Mouse (Mus musculus): ENCODE measurements around the gene Slc16a13. TPM values are rescaled to one million over a fixed set of nuclear protein-coding genes. Genes with fewer than 3 reads are reported as not detected.

The Slc16a13 gene
- total RNA-seq, 2 experiments from 2014 or later: 5.2 to 6.8 TPM

DNA sequence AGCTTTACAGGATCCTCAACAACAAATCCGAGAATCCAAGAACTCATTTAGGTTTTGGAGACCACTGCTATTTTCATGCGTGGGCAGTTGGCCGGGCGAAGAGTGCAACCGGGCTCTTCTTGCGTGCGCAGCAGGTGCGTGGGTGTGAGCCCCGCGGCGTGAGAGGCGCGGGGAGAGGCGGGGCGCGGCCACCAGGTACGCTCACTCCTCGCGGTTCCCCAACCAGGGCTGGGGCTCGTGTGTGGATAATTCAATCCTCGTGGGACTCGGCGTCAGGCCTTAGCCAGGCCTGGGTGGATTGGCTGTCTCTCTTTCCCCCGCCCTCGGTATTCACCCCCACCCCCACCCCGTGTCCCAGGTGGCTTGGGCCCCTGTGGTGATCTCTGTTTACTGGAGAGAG lies 7.1 kb downstream of the Slc16a13 start:
- no peak for DNase-seq
- intact Hi-C loops (cut with DNase I): loop anchor here (1.0 to 5.0 kb wide), 4 partner anchors 41 to 281 kb away; no protein-coding TSS in a partner anchor

DNA sequence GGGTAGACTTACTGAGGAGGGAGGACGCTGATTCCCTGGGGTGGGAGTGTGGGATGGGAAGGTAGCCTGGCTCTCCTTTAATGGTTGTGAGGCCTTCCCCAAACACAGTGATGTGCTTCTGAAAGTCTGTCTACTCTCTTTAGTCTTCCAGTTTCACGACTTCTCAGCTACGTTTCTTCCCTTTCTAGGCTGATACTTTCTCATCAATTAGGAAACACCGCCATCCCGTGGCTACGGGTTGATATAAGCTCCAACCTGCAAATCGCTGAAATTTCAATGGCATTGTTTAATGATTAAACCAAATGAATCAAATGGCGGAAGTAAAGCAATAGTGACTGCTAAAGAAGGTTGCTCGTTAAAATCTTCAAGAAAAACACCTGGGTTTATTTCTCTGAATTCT lies 8.0 kb downstream of the Slc16a13 start:
- DNase-seq: peak; percentile 79 to 85
- intact Hi-C loops (cut with DNase I): loop anchor here (1.0 to 5.0 kb wide), 4 partner anchors 41 to 281 kb away; no protein-coding TSS in a partner anchor

DNA sequence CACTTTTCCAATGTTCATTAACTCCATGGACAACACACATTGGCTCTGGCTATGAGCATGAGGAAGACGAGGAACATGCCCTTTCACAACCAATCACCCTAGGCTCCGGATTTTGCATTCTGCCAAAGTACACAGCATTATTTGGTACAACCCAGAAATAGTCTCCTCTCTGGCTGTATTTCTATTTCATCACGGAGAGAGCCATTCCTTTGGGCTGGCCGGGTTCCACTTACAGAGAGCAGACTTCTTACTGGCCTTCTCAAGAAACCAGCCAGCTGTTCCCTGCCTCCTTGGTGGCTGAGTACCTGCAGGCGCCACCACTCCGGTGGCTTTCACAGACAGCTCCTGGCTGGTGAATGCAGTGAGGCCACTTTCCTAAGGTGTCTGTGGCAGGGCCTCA lies 8.4 kb downstream of the Slc16a13 start, which contains the start of gene Slc16a11:
Gene Slc16a11 (plus strand): TSS at position 330 of the 400 bp plus-strand sequence.
- intact Hi-C loops (cut with DNase I): loop anchor here (5.0 kb wide), 2 partner anchors 40 to 280 kb away; no protein-coding TSS in a partner anchor
- DNase-seq: no peak

DNA sequence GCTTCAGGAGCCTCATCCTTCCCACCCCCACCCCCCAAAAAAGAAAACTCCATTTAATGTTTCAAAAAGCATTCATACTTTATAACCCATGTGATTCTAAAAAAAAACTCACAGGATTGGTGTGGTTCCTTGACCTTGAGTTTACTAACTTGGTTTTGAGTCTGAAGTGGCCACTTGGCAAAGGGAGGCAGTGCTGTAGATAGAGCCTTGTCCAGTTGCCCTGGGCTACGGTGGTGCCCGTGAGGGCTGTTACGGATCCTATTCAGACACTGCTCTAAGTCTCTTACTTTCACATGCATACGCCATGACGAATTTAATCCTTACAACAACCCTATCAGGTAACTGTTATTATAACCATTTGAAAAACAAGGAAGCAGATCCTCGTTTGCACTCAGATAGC lies 8.9 kb downstream of the Slc16a13 start:
- DNase-seq: no peak
- intact Hi-C loops (cut with DNase I): loop anchor here (5.0 kb wide), 2 partner anchors 40 to 280 kb away; no protein-coding TSS in a partner anchor

DNA sequence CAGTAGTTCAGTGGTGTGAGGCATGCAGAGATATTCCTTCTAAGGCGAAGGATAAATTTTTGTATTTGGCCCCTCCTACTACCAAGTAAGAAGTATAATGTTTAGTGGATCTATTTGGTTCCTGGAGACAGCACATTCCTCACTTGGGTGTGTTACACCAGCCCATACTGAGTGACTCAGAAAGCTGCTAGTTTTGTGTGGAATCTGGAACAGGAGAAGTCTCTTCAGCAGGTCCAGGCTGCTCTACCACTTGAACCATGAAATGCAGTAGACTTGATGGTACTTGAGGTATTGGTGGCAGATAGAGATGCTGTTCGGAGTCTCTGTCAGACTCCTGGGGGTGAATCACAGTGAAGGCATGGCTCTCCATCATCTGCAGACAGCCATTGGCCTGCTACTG lies 10.2 kb downstream of the Slc16a13 start:
- no peak for DNase-seq
- intact Hi-C loops (cut with DNase I): loop anchor here (5.0 kb wide), 2 partner anchors 38 to 278 kb away; no protein-coding TSS in a partner anchor

DNA sequence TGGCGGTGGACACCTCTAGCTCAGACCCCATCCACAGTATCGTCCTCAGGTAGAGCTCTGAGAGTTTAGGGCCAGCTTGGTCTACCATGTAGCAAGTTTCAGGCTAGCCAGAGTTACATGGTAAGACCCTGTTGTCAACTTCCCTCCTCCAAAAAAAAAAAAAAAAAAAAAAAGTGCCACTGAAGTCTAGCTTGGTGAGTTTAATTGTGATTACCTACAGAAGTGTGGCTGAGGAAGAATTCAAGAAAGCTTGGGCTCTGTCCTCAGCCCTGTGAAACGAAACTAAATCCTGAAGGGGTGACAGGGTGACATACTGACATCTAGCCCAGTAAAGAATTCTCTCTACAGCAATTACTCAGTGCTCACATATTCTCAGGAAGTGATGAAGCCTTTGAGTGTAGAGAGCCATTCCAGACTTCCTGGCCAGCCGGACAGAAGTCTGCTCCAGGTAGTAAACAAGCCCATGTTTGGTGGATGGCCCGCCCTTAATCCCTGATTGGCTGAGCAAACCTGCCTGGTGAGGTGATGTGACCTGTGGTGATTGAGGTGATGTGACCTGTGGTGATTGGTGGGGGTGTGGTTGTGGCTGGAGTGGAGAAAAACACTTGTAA lies 12.0 kb downstream of the Slc16a13 start:
- intact Hi-C loops (cut with DNase I): no loop called here
- DNase-seq: no peak

DNA sequence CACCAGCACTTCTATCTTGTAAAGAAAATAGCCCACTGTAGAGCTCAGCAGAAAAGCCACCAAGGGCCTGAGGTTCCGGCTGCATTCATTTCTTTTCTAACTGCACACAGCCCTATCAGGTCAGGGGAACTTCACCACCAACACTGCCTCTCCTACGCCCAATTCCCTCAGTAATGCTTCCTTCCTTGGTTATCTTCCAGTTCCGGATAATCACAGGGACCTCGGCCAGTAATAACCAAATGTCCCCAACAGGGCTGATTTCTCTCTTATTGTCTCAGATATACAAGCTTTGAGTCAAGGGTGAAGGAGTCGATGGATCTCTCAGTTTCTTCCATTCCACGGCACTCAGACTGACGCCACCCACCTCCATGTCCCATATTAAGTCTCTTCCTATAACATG lies 13.6 kb downstream of the Slc16a13 start:
- no peak for DNase-seq
- intact Hi-C loops (cut with DNase I): no loop called here

DNA sequence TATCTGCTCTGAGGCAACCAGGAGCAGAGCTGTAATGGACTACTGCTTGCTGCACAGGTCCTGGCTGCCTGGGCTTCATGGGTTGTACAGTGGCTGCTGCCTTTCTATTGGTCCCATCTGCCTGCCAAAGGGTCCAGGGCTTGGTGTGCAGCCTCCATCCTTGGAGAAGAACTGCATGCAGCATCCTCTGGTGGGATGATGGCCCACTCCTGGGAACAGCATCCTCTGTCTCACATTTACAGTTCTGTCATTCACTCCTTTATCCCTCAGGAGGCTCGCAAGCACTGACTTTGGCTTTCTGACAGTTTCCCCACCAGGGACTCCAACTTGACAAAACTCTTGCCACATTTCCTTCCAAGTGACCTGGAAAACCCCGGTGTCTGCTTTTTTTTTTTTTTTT lies 14.1 kb downstream of the Slc16a13 start:
- intact Hi-C loops (cut with DNase I): no loop called here
- no peak for DNase-seq

DNA sequence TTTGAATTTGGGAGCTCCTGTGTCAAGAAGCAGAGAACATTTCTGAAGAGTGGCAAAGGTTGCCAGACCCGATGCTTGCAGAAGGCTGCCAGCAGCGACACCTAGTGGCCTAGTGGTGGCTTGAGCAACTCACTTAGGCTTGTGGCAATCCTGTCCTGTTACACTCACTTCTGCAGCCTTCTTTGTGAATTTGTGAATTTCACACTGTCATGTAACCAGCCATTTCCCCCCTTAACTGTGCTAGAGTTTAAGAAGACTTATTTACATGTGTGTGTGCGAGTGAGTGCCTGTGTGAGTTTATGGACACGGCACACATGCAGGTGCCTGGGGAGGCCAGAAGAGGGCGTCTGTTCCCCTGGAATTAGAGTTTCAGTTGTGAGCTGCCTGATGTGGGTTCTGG lies 19.2 kb downstream of the Slc16a13 start:
- intact Hi-C loops (cut with DNase I): loop anchor here (1.0 to 2.0 kb wide), 2 partner anchors 127 to 146 kb away; no protein-coding TSS in a partner anchor
- DNase-seq: peak; percentile 85 to 91

DNA sequence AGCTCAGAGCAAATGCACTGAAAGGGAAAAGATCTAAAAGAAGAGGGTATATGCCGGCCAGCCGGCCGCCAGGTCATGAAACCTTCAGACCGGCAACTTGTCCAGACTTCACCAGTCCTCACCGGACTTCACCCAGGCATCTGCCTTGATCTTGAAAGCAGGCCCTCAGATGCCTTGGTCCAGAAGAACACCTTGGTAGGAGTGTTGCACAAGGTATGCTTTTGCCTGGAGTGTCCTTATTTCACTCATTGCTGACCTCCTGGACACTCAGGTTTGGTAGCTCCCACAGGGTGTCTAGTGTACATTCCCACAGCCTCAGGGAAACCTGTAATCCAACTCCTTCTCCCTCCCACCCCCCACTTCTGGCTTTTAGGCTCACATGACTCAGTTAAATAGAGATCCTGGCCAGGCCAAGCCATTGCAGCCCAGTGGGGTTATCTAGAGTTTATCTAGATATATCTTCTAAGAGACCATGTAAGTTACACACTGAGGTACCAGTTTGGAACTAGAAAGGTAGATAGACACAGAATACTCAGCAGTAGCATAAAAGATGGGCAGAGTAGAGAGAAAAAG lies 20.7 kb downstream of the Slc16a13 start:
- intact Hi-C loops (cut with DNase I): loop anchor here (2.0 kb wide), 1 partner anchor 125 kb away; no protein-coding TSS in a partner anchor
- DNase-seq: no peak

DNA sequence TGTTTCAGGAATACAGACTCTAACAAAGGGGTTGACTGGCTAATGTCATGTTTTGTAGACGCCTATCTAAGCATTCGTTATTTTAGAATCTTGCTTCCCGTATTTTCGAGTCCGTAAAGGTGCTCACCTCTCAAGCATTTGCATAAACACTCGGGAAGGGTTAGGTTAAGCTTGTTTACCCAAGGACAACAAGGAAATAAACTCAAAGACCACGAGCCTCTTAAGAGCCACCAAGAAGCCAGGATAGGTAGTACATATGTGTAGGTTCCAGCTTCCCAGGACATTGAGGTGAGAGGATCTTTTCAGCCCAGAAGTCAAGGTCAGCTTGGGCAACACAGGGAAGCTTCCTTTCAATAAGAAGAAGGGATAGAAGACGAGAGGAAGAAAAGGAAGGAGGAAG lies 21.8 kb downstream of the Slc16a13 start:
- intact Hi-C loops (cut with DNase I): no loop called here
- no peak for DNase-seq

DNA sequence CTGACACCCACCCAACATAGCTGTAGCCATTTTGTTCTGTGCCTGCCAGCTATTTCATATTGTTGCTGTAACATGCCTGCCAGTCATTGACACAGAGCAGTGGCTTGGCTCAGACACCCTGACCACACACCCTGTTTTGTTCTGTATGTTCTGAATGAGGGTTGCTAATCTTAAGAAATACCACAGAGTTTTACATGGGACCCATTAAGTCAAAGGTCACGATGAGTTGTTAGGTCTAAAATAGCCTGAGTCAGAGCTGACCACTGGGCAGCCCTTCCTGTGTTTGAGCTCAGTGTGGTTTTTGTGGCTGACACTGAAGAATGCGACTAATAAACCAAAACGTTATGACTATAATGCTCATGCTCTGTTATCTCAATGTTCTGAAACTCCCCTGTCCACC lies 22.5 kb downstream of the Slc16a13 start:
- no peak for DNase-seq
- intact Hi-C loops (cut with DNase I): no loop called here

DNA sequence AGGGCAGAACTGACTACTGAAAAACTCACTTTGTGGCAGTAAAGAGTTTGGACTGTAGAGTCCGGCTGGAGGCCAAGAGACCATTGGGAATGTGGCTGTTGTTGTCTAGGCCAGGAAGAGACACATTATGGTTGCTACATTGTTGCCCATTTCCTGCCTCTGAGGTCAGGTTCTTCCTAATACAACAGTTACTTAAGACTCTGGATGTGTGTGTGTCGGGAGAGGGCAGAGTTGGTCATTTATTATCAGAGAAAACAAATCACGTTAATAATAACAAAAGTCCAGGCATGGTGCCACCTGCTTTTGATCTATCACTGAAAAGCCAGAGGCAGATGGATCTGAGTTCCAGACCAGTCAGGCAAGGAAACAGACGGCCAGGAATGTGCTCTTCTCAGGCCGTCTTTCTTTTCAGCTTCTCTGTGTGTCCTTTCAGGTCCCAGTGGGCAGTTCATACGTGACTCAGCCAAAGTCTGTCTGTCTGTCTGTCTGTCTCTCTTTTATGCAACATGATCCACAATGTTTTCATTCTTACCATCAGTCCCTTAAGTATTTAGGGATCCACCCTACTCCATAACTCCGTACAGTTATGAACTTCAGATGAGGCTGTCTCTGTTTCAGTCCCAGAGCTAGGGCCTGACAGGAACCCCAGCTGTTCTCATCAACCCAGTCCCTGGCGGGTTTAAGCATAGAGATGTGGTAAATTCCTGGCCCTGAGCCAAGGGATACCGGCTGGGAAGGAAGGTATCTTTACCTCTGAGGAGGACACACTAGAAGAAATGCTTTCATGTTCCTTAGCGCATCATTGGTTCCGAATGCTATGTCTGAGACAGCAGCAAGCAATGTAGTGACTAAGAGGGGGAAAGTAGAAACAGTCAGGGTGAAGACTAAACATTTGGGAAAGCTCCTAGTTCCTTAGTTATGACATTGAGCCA lies 27.2 kb downstream of the Slc16a13 start:
- DNase-seq: no peak
- intact Hi-C loops (cut with DNase I): no loop called here

DNA sequence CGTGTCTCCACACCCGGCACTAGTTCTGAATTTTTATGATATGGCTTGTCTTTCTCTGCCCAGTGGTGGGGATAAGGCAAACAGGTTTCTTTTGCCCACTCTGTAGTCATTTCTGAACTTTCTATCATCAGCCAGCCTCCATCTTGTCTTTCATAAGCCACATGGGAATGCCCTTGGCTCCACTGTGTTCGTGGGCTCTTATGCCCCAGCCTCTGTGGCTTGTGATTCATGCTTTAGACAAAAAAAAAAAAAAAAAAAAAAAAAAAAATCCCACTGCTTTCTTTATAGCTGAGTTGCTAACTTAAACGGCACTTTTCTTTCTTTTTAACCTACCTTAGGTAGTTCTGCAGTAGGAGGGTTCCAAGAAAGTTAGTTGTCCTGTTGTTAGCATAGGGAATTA lies 28.7 kb downstream of the Slc16a13 start:
- no peak for DNase-seq
- intact Hi-C loops (cut with DNase I): no loop called here

DNA sequence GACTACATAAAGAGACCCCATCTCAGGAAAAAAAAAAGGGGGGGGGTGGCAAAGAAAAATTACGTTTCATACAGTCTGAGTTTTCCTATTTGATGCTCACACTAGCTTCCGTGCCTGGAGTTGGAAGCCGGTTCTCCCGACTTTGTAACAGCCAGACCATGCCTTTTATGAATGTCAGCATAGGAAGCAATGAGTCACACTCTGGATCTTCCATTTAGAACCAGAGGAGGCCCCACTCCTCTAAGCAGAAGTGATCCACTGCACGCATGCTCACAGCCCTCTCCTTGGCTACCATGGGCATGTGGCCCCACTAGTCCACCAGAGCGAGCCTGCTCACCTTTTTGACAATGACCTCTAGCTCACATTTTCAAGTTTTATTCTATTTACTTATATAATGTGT lies 29.7 kb downstream of the Slc16a13 start:
- no peak for DNase-seq
- intact Hi-C loops (cut with DNase I): no loop called here

DNA sequence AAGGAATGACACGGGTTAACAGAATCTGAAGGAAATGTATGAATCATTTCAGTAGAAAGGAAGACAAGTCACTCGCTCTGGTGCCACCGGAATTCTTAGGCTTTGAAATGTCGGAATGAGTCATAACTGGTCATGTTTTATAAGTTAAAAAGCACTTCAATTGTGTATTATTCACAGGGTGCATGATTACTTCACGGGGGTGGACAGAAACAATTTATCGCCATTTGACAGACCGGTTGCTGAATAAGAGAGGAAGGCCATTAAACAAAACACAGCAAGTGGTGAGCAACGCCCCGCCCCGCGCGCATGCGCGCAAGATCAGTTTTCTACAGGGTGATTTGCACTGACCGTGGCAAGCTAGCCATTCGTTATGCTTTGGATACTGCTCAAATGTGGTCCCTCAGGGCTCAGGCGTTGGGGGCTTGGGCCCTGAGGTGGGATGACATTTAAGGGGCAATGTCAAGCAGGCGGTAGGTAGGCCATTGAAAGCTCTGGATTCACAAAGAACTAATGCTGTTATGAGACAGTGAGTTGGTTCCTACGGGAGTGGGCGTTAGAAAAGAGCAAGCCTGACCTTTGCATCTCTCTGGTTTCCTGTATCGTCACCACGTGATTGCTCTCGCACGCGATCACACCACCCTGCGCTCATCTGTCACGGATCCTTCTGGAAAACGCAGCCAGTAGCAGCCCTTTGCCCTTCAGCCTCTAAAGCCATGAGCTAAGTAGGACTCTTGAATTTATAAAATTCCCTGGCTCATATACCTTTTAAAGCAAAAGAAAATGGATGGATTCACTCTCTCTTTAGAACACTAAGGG lies 31.3 kb downstream of the Slc16a13 start:
- intact Hi-C loops (cut with DNase I): no loop called here
- no peak for DNase-seq

DNA sequence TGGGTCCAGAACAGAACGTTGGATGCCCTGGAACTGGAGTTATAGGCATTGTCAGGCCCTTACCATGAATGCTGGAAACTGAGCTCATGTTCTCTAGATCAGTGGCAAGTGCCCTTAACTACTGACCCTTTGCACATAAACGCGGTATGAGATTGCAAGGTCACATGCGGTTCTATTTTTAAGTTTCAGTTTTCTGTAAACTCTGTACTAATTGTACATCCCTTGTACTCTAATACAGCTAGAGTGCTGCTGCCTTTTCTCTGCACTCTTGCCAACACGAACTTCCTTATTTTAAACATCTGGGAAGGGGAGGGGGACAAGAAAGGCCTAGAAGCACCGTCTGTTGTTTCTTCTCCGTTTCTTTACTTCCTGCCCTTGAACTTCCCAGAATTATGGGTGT lies 35.7 kb downstream of the Slc16a13 start:
- no peak for DNase-seq
- intact Hi-C loops (cut with DNase I): no loop called here

DNA sequence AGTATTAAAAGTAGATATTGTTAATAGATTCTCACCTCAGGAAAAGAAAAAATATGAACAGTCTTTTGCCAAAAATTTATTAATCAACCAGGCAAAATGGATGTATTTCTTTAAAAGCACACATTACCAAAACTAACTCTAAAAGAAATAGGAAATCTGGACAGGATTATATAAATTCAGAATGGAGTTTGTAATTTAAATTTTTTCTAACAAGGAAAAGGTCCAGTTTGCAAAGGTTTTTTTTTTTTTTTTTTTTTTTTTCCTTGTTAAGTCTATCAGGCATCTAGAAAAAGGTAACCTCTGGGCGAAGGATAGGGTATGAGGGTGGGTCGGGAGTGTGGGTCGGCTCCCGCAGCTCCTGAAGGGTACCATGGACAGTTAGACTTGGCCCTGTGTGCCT lies 40.4 kb downstream of the Slc16a13 start:
- DNase-seq: no peak
- intact Hi-C loops (cut with DNase I): no loop called here

DNA sequence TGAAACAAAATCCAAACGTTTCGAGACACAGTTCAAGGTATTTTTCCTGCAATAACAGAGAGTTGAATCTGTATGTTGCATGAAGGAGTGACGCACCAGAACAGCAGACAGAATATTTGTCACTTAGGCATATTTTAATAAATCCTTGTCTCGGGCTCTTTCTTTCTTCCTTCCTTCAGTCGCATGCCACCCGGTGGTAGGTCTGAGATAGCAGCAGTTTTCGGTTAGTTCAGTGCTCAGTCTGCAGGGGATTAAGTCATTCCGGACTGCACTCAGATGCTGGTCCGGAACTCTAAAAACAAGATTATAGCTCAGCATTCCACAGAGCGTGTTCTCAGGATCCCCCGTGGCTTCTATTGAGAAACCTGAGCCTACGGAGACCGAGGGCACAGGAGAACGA lies 41.5 kb downstream of the Slc16a13 start:
- DNase-seq: peak; percentile 16 to 37
- intact Hi-C loops (cut with DNase I): loop anchor here (1.0 kb wide), 1 partner anchor 105 kb away; no protein-coding TSS in a partner anchor

DNA sequence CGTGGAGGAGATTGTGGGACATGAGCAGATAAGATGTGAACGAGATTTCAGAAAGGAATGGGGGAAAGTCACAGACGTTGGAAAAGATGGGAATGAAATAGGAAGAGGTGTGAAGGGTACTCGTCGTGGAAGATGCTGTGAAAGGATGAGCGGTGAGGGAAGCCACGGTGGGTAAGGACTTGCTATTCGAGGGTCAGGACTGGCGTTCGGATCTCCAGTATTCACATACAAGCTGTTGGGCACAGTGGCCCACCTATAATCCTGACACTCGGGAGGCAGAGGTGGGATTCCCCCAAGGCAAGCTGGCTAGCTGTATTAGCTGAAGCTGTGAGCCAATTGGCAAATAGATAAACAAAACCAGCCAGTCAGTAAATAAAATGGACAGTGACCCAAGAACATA lies 42.1 kb downstream of the Slc16a13 start:
- intact Hi-C loops (cut with DNase I): loop anchor here (1.0 kb wide), 1 partner anchor 104 kb away; no protein-coding TSS in a partner anchor
- no peak for DNase-seq

All from heart, postnatal 10 days (tissue).